Mouse (Mus musculus) cortical plate, adult 2 months (tissue): ENCODE measurements around the gene Fgfr2. TPM values are rescaled to one million over a fixed set of nuclear protein-coding genes. Genes with fewer than 3 reads are reported as not detected.

Experiments used
- H3K27ac ChIP-seq: fragments of 200-500 bp; 2 replicates; pipeline ENCODE4 v1.5.1; 2012; ENCODE audit warnings: low read length, control low read depth, inconsistent platforms; ENCODE audit not compliant: insufficient read depth
- H3K4me1 ChIP-seq: fragments of 200-500 bp; 2 replicates; pipeline ENCODE4 v1.6.1; 2011; ENCODE audit warnings: low read length; ENCODE audit not compliant: control insufficient read depth, insufficient read depth
- H3K4me3 ChIP-seq: fragments of 200-500 bp; 2 replicates; pipeline ENCODE4 v1.5.1; 2011; ENCODE audit warnings: mild to moderate bottlenecking, low read length, control low read depth; ENCODE audit not compliant: insufficient read depth
- CTCF ChIP-seq: fragments of 200-500 bp; IDR thresholded peaks from 2 replicates; pipeline ENCODE4 v1.5.1; 2011; ENCODE audit warnings: mild to moderate bottlenecking, control low read depth, low read length; ENCODE audit not compliant: insufficient read depth; ENCODE audit errors: extremely low read depth
- POLR2A ChIP-seq: fragments of 200-500 bp; IDR thresholded peaks from 2 replicates; pipeline ENCODE4 v1.6.1; 2011; ENCODE audit warnings: mild to moderate bottlenecking, low read length, control low read depth; ENCODE audit not compliant: insufficient read depth; ENCODE audit errors: extremely low read depth
- polyA plus RNA-seq: library from polyadenylated mRNA; depleted of rRNA; stranded (reverse); fragments of >200 nt; gene quantifications from 2 replicates; pipeline ENCODE4 v1.2.3, GENCODE M21; 2012

Gene Fgfr2
- polyA plus RNA-seq, 1 experiment, result 50.4 TPM

DNA sequence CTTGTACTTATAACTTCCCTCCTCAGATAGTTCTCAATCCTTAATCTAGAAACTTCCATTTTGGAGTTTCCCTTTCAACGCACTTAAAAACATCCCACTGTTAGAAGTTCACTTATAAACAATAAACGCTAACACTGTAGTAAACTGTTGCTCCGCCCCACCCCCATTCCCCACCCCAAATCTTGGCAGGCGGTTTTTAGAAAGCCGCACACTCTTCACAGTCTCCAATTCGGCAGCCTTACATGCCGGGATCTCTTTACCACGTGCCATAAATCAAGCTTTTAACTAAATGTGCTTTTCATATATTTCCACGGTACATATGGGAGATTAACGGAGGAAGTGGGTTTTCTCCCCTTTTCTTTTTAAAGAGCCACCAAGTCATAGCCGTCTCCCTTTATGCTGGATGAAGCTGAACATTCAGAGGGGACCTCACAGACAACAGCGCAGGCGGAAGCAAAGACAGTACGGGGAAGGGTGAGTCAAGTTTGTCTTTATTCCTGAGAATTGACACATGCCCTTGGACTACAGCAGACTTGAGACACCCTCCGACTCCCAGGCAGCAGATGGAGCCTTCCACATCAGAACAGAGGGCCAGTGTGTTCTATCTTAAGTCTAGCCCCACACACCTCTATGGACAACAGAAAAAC is 2932.7 kb downstream of the Fgfr2 start:
- H3K4me3 ChIP-seq, result no peak overlapping the region
- H3K27ac ChIP-seq, result no peak overlapping the region
- TF ChIP-seq POLR2A (no peak), CTCF (no peak)

DNA sequence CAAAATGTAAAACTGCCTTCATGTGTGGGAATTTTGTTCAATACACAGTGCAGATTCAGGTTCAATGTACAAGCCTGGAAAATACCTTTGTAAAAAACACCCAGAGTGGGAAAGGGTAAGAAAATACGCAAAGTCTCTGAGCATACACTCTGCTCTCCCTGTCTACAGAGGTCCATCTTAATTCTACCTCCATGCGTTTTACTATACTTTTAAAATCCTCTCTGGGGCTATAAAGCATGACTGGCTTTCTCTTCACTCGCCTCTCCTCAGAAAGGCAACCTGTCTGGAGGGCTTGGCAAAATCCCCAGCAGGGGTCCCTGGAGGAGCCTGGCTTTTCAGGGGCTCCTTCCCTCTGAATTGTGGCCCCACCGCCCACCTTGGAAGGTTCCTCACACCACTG is 2933.2 kb downstream of the Fgfr2 start:
- H3K4me1 ChIP-seq, result no peaks in the 10 kb centered on the region
- no peak overlapping the region for H3K4me3 ChIP-seq
- H3K27ac ChIP-seq, result no peak overlapping the region
- TF ChIP-seq POLR2A, result no peak
- TF ChIP-seq CTCF, result no peak

More for the DNA sequence above, 2932.7 kb downstream of the Fgfr2 start:
- H3K4me1 ChIP-seq, result no peaks in the 10 kb centered on the region

DNA sequence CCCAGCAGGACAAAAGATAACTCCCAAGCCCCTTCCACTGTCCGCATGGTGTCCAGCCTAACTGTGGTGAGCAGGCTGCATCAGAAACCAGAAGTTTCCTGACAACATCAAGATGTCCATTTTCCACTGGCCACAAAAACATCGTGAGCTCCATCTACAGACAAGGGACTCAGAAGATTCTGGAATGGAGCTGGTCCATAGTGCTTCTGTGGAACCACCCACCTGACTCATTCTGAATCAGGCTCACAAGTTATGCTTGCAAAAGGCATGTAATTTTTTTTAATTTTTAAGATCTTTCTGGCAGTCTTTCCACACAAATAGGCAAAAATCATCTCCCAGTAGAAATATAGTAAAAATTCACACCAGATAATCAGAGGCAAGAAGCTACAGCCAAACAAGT is 2935.0 kb downstream of the Fgfr2 start:
- no peak overlapping the region for H3K27ac ChIP-seq
- TF ChIP-seq CTCF (no peak), POLR2A (no peak)
- H3K4me1 ChIP-seq, result no peaks in the 10 kb centered on the region
- H3K4me3 ChIP-seq, result no peak overlapping the region

- Histone ChIP-seq H3K4me1 (no peaks in the 10 kb centered on the region), H3K4me3 (no peak overlapping the region), H3K27ac (no peak overlapping the region)
- TF ChIP-seq CTCF (no peak), POLR2A (no peak)
Measured at GRCm38 (mm10) chr7:130184864-130185263, 2938.3 kb downstream of the Fgfr2 start.

DNA sequence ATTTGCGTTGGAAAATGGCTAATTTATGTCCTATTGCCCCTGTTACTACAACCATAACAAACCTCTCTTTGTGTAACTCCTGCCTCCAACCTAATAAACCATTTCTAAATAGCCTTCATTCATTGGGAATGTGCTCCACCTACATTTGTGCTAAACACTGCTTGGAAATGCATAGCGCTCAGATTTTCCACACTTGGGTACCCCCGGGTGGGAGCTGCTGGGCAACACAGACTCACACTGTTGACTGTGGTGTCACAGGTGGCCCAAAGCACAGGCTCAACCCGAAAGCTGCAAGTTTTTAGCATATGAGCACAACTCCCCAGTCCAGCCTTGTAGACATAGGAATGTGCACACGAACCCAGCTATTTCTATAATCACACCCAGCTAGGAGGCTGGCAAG is 2939.2 kb downstream of the Fgfr2 start:
- Histone ChIP-seq H3K4me3 (no peak overlapping the region), H3K27ac (peak overlapping the region; percentile 52; the same call in 1 of the 2 replicates), H3K4me1 (no peaks in the 10 kb centered on the region)
- TF ChIP-seq CTCF, result no peak
- no peak for TF ChIP-seq POLR2A

DNA sequence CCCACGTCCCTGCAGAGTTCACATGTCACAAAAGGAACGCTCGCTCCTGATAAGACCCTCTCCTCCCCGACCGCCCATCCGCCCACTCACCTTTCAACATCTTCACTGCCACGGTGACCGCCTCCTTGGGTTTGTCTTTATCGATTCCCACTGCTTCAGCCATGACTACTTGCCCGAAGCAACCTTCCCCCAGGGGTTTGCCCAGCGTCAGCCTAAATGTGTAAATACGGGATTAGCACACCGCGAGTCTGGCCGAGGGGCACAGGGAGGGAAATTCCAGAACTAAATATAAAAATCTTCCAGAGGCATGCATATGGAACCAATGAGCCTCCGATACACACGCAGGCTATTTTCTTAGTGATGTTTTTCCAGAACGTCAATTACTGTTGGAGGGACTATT is 2940.6 kb downstream of the Fgfr2 start:
- Histone ChIP-seq H3K4me1 (no peaks in the 10 kb centered on the region), H3K4me3 (no peak overlapping the region), H3K27ac (no peak overlapping the region)
- TF ChIP-seq POLR2A, result no peak
- no peak for TF ChIP-seq CTCF

DNA sequence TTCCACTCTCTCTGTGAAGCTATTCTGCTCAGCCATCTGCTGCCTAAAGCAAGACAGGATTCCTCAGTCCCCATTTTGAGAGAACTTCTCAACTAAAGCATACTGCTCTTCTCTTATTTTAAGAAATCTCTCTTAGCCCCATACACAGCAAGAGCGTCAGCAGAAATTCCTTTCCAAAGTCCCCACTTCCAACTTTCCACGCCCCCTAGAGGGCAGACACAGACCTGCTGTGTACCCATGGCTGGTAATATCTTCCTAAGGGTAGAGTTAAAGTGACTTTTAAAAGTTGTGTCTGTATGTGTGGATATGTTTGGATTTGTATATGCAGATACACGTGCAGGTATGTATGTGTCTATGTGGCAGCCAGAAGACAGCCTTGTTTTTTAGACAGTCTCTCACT is 2944.2 kb downstream of the Fgfr2 start:
- H3K4me1 ChIP-seq, result peaks cover 2% of the 10 kb centered on the region; the same call in 1 of the 2 replicates
- TF ChIP-seq CTCF (no peak), POLR2A (no peak)
- no peak overlapping the region for H3K4me3 ChIP-seq
- H3K27ac ChIP-seq, result no peak overlapping the region

DNA sequence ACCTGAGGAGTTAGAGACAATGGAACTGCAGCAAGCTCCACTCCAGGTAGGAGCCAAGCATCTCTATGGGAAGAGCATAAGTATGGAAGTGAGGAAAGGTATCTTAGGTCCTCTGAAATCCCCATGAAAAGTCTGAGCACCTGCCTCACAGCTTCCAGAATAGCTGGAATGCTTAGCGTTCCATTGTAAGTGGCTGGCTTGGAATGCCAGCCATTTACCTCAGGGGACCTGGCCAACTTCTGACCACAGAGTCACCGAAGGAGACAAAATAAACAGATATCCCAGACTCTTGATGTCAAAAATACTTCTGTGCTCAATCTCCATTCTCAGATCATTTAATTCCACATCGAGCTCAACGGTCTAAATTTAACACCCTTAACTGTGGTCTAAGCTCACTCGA is 2946.1 kb downstream of the Fgfr2 start:
- H3K4me3 ChIP-seq, result no peak overlapping the region
- no peak overlapping the region for H3K27ac ChIP-seq
- peaks cover 3% of the 10 kb centered on the region; the same call in 1 of the 2 replicates for H3K4me1 ChIP-seq
- TF ChIP-seq POLR2A (no peak), CTCF (no peak)

DNA sequence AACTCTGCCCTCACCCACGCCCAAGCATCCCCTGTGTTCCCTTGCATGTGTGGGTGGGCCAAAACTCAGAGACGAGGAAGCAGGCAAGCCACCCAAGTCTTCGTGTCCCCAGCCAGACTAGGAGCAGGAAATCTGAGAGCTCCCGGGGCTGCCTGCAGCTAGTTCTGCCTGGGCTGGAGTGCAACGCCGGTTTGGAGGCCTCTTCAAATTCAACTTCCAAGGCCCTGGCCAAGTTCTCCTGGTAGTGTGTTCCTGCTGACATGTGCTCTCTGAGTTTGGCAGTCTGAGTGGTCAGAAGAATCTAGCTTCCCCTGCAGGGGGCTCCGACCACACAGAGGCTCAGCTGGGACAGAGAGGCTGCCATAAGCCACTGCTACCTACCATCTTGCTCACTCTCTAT is 2948.6 kb downstream of the Fgfr2 start:
- TF ChIP-seq POLR2A, result no peak
- no peak for TF ChIP-seq CTCF
- H3K4me1 ChIP-seq, result peaks cover 3% of the 10 kb centered on the region; the same call in 1 of the 2 replicates
- H3K27ac ChIP-seq, result no peak overlapping the region
- H3K4me3 ChIP-seq, result no peak overlapping the region

DNA sequence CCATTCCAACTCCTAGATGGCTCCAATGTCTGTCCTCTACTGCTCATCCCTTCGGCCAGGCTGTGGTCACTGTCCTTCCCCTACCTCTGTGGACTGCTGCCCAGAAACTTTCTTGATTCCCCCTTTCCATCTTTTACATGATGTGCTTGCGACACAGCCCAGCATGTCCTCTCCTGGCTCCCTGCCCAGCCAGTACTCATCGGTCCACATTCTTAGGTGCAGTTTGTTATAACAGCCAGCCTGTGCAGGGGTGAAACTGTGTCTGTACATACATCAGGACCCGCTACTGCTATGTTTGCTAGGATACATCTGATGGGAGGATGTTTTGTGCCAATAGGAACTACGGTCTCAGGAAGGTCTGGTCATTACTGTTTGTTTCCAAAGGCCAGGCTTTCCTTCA is 2949.2 kb downstream of the Fgfr2 start:
- no peak for TF ChIP-seq POLR2A
- no peak for TF ChIP-seq CTCF
- no peak overlapping the region for H3K4me3 ChIP-seq
- no peak overlapping the region for H3K27ac ChIP-seq
- peaks cover 3% of the 10 kb centered on the region; the same call in 1 of the 2 replicates for H3K4me1 ChIP-seq

DNA sequence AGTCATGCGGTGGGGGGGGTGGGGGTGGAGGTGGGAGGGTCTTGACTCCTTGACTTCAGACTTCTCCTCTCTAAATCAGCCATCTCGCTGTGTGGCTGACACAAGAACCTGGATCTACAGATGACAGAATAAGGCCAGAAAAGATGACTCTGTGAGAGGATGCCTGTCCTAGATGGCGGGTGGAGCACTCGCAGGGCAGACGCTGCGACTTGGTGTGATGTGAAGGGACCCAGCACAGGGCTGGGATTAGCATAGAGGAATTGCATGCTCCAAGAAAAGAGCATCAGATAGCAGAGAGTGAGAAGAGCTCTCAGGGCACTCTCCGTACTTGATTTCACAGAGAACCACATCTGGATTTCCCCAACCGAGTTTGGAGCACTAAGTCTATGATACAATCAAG is 2953.0 kb downstream of the Fgfr2 start:
- H3K4me3 ChIP-seq, result no peak overlapping the region
- no peak for TF ChIP-seq POLR2A
- H3K27ac ChIP-seq, result no peak overlapping the region
- H3K4me1 ChIP-seq, result peaks cover 3% of the 10 kb centered on the region; the same call in 1 of the 2 replicates
